Mouse (Mus musculus): ENCODE measurements at regions not wholly inside any gene's neighbourhood (a gene's known extent, or its start where the extent isn't known, plus 50 kb on each side); places are given as distances from the start of the nearest gene placed in this dataset.

DNA sequence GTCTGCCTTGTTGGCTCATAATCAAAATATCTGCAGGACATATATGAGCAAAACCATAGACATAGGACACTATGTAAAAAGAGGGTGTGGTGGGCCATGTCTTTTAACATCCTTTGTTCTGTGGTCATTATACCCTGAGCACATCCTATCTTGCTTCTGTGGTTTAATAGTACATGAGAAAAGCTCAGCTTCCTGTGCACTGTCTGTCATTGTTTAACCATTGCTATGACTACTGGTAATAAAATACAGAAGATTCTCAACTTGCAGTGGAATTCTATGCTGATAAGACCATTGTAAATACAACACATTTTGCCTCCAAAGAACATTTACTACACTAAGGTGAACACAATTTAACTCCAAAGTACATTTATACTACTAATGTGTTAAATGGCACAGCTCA lies 1610.0 kb upstream of the Cntnap5a start:
- no peak overlapping the region for H3K9ac ChIP-seq
- no peak for ATAC-seq (ENCODE audit: insufficient number of reproducible peaks, low FRiP score)

More for the DNA sequence above, 1610.0 kb upstream of the Cntnap5a start:
- Histone ChIP-seq H3K9me3 (replicated peaks) (0 out of 2 replicates have a peak, but pooled peaks cover 3% of the 10 kb centered on the region), H3K36me3 (no peaks in the 10 kb centered on the region), H3K27me3 (replicated peaks) (no peaks in the 10 kb centered on the region), H3K4me2 (no peak overlapping the region), H3K27ac (ENCODE audit: poor library complexity, severe bottlenecking) (no peak overlapping the region), H3K4me3 (no peak overlapping the region), H3K4me1 (replicated peaks) (no peaks in the 10 kb centered on the region)
